Mouse (Mus musculus) heart, postnatal 0 days (tissue): ENCODE data around the gene Sult4a1.

ENCODE experiments used
- CTCF ChIP-seq: IDR thresholded peaks from 2 replicates; pipeline ENCODE4 v1.5.1; 2016; ENCODE audit warnings: antibody characterized with exemption, control low read depth, low read depth
- EP300 ChIP-seq: IDR thresholded peaks from 2 replicates; pipeline ENCODE4 v1.6.1; 2016; ENCODE audit warnings: antibody characterized with exemption, low read depth

GRCm38 (mm10) chr15:84073058-84073457, 32.5 kb downstream of the Sult4a1 start:
- TF ChIP-seq CTCF (no peak), EP300 (no peak)
